Mouse (Mus musculus) lung, postnatal 25 days (tissue): Measurements from ENCODE around the gene Cpm.
"Not testable (repeated sequence)": the region's sequence is repeated elsewhere in the genome, so short reads cannot be mapped to it uniquely, and the experiment has no call there.

ENCODE experiments used
- DNase-seq: peaks from one replicate; pipeline ENCODE4 v3.0.0; 2022; ENCODE audit warnings: low spot score

Cpm gene

DNA sequence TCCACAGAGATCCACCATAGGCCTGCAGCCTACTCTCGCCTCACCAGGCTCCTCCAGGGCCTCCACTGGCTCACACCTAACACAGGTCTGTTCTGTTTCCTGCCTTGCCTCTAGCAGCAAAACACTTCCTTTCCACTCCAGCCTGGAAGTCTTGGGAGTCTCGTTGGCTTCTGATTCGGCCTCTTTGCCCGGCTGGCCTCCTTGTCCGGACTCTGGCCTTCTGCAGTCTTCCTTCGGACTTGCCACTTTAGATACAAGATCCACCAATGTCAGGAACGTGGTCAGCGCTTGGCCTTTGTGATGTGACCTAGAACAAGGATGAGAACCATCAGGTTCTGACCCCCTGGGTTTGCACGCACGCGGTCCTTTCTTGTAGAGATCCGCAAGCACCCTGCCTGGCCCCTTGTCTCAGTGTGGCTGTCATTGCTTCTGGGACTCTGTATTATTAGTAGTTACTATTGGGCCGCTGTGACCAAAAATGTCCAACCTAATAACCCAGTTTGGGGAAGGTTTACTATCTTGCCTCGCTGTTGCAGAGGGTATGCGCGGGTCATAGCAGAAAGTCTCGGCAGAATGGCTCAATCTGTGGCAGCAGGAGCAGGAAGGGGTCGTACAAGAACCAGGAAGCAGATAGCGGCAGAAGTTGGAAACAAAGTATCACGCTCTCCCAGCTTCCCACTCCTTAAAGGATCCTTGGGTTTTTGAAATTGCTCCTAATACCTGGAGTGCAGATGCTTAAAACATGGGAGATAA lies 22.1 kb upstream of the Cpm start:
- no peak for DNase-seq

DNA sequence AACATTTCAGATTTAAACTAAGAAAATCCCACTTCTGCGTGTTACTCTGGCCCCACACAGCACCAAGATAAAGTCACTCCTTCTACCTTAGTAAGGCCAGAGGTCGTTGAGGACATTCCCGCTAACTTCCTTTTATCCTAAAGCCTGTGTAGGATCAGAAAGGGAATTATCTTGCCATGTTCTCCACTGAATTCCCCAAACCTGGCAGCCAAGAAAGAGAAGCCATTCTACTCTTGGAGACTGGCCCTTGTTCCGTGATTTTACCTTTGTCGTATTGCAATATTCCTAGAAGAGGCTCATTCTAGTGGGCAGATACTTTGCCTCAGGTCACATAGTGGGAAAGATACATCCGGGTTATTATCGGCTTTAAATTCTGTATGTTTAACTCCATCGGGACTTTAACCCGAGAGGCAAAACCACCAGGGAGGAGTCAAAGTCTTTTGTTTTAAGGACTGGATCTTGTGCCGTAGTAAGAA lies 21.5 kb upstream of the Cpm start:
- no peak for DNase-seq

DNA sequence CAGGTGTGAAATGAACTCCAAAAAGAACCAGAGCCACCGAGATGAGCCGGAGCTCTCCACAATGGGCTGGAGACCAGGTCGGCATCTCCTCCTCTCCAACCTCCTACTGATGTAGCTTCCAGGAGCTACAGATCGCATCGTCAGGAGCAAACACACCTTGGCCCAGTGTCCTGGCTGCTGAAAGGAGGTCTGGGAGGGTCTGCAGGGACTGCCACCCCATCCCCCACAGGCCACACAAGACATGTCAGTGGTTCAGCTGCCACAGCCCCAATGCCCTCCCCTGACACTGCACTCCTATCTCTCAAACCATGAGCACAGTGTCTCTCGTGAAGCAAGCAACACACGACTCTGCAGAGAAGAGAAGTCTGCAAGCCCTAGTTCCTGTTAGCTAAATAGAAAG lies 20.8 kb upstream of the Cpm start:
- DNase-seq = no peak

DNA sequence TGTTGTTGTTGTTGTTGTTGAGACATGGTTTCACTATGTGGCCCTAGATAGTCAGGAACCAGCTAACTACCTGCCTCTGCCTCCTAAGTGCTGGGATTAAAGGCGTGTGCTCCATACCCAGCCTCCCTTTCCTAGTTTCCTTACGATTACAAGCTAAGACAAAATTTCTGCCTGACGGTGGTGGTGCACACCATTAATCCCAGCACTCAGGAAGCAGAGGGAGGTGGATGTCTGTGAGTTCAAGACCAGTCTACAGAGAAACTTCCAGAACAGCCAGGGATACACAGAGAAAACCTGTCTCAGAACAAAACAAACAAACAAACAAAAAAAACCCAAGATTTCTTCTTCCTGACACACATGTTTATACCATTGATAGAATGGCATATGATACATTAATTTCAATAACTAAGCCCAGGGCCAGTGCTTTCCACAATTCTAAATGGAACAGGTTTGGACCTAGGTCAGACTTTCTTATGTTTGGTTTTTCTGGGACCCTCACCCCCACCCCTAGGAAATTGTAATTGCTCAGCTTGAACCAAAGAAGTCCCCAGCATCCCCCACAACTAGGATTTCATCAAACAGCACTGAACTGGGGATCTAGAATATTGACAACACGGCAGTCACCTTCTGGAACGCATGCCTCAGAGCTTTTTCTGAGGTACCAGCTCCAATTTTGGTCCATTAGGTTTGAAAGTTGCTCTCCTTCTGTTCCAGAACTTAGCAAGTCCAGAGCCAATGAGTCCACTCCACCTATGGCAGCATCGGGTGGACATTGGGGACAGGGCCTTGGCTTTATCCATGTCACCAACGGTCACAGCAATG lies 20.1 kb upstream of the Cpm start:
- no peak for DNase-seq

DNA sequence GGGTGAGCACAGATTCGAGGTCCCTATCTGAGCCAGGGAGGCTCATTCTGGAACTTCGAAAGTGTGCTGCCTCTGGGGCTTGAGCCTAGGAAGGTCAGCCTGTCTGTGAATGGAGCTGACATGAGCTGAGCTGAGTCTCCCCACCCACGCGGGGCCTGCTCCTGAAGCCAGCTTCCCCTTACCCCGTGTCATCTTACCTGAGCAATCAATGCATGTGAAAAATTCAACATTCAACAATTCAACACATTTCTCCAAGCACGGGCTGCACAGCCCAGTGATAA lies 19.6 kb upstream of the Cpm start:
- no peak for DNase-seq

DNA sequence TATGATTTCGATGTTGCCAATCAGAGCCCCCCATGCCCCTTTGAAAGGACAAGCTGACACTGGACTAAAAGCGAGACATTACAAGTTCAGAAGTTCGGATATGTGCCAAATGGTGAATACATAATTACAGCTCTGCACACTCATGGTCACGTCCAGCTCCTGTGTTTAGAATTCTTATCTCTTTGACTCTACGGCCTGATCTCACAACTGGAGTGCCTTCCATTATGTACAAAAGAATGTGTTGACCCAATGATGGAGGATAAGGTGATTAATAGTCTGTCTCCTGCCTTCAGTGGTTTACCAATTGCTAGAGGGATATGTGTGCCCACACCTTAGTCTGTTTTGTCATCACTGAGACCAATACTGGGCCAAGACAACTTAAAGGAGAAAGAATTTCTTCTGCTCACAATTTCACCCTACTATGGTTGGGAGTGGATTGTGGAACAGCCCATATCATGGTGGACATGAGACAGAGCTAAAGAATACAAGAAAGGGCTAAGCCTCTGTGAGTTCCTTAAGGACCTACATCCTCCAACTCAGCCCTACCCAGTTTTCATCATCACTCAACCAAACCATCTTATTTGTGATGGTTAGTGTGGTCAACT lies 19.0 kb upstream of the Cpm start:
- no peak for DNase-seq

DNA sequence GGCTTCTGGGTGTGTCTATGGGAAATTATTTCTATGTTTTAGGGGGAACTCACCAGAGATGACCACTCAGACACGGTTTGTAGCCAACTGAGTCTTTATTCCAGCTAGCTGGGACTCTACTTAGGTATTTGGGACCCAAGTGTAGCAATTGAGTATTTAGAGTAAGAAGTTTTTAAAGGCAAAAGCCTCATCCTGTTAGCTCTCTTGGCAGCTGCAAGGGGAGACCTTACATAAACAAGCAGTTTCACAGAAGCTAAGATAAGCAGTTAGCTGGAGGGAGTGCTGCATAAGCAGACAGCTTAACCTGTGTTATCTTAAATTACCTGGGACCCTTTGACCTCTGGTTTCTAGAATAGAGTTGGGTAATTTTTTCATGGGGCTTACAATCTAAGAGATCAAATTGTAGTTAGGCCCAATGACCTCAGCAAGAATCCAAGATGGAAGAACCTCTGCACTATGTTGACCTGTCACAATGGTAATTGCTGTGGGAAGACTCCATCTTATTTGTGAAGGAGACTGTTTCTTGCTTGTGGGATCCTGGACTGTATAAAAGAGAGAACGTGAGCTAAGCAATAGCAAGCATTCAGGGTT lies 18.4 kb upstream of the Cpm start:
- DNase-seq = no peak

DNA sequence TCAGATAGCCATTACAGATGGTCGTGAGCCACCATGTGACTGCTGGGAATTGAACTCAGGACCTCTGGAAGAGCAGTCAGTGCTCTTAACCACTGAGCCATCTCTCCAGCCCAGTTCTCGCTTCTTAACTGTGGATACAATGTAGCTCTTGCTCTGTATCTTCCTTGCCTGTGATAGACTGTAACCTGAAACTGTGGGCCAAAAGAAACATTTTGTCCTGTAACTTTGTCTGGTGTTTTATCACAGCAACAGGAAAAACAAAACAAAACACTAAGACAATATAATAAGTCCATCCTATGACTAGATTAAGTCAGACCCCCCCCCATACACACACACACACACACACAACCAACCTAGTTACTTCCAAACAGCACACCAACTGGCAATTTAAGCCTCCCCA lies 17.8 kb upstream of the Cpm start:
- no peak for DNase-seq

DNA sequence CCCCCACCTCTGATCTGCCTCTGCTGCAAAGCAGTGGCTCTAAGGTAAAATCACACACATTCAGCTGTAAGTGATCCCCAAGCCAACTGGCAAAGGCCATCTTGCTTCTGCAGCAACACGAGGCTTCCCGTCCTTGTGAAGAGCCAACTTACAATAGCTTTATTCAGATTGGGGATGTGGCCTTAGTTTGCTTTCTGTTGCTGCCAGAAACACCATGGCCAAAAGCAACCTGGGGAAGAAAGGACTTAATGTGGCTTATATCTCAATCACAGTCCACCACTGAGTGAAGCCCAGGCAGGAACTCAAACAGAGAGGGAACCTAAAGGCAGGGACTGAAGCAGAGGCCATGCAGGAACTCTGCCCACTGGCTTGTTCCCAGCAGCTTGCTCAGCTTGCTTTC lies 17.3 kb upstream of the Cpm start:
- no peak for DNase-seq

DNA sequence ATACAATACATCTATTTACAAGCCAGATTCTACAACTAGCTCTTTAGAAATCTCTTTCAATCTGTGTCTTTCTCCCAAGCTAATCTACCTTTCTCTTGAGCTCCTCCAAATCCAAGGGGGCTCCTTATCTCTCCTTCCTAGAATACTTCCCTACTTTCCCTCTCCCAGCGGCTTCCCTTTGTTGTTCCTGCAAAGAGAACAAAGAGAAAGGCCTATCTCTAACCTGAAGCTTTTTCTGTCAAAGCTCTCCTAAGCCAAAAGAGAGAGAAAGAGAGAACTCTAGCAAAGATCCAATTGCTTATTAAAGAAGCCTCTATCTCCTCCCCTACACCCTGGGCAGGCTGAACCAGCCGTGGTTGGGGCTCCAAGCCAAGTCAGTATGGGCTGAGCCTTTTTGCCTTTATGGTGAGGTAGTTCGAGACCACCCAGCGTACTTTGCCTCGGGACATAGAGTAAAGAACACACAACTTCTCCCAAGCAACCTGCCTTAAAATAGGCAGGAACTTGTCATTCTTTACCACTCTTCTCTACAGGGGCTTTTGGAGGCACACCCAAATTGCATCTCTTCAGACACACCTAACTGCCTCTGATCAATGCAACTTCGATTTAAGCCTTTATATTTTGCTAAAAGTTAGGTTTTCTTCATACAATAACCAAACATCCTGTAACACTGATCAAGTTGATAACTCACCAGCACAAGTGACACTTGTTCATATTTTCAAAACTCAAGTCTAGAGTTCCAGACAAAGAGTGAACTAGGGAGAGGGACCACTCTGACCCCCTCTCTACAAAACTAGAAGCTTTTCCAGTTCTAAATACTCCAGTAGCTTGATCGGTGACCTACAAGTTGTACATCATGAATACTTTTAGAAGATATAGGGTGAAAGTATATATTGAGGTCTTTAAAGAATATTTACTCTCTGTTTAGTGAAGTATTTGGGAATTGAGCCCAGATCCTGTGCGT lies 16.4 kb upstream of the Cpm start:
- DNase-seq = no peak

DNA sequence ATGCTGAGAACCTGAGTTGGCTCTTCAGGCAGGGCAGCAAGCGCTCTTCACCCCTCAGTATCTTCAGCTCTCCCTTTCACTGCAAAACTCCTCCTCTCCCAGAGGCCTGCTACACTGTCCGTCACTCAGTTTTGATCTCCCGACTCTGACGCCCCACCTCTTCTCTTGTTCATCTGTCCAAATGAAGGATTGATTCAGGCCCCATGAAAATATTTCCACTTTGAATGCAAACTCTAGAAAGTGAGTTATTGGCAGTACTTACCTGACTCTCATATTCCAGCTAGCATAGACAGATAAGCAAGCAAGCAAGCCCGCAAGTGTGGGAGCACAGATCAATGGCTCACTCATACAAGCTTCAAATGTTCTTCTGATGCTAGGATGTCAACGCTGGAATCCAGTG lies 15.3 kb upstream of the Cpm start:
- DNase-seq = no peak

DNA sequence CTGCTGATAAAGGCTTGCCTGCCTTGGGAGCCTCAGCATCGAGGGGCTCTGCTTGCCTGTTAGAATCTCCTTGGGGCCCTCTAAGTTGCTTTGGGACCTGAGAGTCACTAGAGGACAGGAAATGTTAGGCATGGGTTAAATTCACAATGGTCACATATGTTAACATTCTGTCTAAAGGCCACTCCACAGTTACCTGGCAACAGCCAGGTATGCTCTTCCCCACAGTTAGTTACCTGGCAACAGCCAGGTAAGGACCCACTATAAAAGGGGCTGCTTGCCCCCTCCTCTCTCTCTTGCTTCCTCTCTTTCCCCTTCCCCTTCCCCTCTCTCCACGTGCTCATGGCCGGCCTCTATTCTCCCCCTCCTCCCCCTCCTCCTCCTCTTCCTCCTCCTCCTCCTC lies 14.9 kb upstream of the Cpm start:
- no peak for DNase-seq

DNA sequence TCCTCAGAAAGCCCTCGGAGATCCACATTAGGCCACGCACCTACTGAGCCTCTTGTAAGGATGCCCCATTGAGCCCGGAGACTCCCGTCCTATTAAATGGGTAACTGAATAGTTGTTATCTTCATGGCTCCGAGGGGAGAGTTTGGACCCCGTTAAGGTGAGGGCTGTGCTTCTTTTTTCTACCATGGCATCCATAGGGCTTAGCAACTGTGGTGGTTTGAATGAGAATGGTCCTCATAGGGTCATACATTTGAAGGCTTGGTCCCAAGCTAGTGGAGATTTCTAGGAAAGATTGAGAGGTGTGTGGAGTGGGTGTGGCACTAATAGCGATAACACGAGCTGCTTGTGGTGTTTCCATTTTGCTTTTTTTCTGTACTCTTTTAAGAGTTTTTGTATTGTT lies 14.1 kb upstream of the Cpm start:
- DNase-seq = no peak

DNA sequence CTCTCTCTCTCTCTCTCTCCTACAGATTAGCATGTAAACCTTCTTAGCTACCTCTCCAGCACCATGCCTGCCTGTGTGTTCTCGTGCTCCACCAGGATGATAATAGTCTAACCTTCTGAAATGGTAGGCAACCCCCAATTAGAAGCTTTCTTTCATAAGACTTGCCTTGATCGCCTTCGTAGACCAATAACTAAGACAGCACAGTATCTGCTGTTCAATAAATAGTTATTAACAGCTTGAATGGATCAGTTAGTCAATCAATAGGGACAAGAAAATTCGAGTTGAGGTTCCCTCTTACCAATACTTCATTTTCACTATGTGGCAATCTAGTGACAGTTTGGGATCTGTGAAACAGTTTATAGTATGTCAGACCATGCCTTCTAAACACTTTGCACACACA lies 13.6 kb upstream of the Cpm start:
- no peak for DNase-seq

DNA sequence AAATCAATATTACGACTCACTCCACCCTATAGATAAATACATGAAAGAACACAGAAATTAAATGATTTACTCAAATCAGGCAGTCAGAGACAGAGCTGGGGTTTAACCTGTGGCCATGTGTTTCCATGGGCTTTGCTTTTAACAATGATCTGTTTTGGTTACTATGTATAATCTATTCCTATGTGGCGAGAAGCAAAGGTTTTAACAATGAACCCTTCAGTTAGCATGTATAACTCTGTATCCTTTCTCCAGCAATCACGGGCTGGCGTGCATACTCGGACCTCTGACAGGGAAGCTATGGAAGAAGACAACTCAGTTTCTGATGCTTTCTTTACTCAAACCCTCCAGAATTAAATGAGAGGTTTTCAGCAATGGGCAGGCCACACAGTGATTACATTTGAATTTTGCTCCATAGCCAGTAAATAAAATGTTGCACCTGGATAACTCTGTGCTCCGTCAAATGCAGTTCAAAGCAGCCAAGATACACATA lies 13.1 kb upstream of the Cpm start:
- no peak for DNase-seq

DNA sequence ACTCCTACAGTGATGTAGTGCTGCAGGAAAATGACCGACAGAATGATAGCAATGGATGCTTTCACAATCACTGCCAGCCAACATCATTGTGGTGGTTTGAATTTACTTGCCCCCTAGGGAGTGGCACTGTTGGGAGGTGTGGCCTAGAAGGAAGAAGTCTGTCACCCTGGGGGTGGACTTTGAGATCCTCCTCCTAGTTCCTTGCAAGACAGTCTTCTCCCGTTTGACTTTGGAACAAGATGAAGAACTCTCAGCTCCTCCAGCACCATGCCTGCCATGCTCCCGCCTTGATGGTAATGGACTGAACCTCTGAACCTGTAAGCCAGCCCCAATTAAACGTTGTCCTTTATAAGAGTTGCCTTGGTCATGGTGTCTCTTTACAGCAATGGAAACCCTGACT lies 12.5 kb upstream of the Cpm start:
- DNase-seq = not testable (repeated sequence)

DNA sequence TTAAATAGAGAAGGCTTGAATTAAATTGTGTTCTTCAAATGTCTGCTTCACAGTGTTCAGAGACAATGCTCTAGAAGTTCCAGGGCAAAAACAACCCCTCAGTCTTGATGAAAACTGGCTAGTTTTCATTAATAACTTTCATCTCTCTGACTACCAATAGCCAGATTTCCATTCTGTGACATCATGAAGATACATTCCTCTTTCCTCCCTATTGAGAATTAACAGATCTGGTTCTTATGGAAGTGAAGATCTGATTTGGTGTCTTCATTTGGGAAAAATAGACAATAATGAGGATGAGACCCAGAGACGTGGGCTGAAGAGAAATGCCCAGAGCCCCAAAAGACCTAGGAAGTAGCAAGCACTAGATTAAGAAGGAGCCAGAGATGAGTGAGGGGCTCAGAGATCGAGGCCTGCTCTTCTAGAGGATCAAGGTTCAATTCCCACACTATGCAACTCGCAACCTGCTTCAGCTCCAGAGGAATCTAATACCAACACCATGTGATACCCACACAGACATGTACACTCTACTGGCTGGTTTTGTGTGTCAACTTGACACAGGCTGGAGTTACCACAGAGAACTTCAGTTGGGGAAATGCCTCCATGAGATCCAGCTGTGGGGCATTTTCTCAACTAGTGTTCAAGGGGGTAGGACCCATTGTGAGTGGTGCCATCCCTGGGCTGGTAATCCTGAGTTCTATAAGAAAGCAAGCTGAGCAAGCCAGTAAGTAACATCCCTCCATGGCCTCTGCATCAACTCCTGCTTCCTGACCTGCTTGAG lies 11.5 kb upstream of the Cpm start:
- DNase-seq = no peak

DNA sequence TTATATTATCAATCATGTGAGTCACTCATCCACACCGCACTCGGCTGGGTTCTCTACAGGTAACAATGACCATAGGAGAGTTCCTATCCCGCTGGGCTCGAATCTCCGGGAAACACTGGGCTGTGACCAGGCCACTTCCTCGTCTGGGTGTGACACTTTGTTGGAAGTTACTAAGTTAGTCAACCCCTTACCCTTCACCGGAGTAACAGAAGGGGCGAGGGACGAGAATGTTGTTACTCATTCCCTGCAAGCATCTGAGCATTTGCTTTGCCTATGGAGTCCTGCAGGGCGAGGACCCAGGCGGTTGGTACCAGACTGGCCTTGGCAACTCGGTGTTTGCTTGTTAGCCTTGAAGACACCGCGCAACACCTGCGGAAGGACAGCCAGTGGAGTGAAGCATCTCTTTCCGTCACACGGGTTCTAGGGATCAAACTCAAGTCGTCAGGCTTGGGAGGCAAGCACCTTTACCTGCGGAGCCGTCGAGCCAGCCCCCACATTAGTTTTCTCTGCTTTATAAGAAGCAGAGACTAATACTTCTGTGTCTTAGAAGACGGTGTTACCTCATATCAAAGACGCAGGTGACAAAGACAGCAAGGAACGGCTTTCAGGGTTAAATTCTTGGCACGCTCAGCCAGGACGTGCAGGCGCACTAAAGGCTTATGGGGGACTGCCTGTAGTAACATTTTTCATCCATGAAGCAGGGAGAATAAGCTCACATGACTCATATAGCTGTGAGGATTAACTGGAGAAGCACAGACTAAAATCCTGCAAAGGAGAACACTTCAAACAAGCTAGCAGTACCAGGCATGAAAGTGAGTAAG lies 10.0 kb upstream of the Cpm start:
- no peak for DNase-seq

DNA sequence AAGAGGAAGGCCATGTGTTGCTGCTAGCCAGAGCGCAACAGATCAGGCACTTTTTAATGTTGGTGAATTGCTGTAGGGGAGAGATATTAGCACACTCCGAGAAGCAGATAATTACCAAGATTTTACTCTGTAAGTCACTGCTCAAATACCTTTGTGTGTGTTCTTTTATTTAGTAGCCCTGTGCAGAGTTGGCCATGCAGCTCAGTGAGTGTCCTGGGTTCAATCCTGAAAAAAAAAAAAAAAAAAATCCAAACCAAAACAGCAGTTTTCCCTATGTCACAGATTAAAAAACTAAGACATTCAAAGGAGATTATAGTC lies 9.5 kb upstream of the Cpm start:
- DNase-seq = no peak

DNA sequence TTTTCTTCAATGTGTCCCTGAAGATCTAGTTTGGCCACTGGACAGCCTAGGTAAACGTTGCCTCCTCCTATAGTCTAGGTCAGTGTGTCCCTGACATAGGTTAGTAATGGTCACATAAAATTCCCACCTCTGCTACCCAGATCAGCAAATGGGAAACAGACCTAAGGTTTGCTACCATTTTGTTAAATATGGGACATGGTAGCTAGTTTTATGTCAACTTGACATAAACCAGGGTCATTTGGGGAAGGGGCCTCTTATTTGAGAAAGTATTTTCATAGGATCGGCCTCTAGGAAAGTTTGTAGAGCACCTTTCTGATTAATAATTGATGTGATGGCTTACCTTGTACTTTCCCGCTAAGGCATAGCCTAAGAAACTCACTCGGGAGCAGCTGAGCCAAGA lies 8.8 kb upstream of the Cpm start:
- no peak for DNase-seq
